Mouse (Mus musculus): ENCODE data around the gene Psmg4. TPM values are rescaled to one million over a fixed set of nuclear protein-coding genes. Genes with fewer than 3 reads are reported as not detected.

The Psmg4 gene
- total RNA-seq, 2 experiments from 2014 or later = 19.4 to 20.6 TPM

DNA sequence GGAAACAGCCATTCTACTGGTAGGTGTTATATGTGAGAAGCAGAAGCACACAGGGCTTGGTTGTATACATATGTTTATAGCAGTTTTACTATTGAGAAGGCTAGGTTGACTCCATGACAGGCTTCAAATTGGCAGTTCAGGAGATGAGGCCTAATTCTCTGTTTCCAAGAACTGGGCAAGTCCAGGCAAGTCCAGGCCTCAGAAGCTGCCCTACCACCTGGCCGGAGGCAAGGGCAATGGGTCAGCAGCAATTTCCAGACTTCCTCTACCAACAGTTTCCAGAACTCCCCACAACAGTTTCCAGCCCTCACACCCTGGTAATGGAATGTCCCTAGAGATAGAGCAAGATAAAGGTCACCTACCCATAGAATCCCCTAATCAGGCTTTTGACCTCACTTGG, 2.8 kb upstream of the Psmg4 start:
- no peak overlapping the region for H3K4me3 ChIP-seq
- no peak overlapping the region for H3K27ac ChIP-seq
- no peak for TF ChIP-seq CTCF (IDR thresholded peaks at IDR 0.05)
- DNase-seq (ENCODE audit: extremely low spot score in 1 of 2, low spot score in 2 of 2) = no peak
- intact Hi-C loops (cut with DNase I) = loop anchor here (5.0 kb wide), 1 partner anchor 203 kb away; no protein-coding TSS in a partner anchor

DNA sequence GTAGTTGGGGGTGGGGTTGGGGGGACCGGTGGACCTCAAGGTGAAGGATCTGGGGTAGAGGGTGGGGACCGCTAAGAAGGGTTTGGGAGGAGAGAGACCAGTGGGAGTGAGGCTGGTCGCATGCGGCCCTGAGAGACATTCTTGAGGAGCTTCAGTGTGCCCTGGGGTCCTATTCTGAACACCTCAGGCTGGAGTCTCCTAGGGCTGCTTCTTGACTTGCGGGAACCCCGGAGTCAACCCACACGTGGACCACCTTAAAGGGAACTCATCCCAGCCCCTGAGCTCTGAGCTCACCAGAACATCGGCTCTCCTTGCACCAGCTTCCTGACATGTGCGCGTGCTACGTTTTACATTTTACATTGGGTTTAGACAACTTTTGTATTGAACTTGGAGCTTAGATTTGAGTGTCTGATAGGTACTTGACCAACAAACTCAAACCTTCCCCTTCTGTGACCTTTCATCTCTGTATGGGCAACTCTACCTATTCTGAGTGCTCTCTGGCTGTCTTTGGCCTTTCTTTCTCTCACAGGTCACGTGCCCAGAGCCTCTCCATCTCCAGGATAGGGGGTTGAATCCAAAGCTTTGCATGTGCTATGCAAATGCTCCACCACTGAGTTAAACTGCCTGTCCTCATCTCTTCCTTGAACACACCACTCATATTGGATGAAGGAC, 676 bp downstream of the Psmg4 start:
- Histone ChIP-seq H3K27ac (peak overlapping the region; percentile 96), H3K4me3 (peak overlapping the region; percentile 84)
- peak in 1 of 2 experiments; percentile 29 for DNase-seq (ENCODE audit: extremely low spot score in 1 of 2, low spot score in 2 of 2)
- TF ChIP-seq CTCF (IDR thresholded peaks at IDR 0.05) = no peak
- intact Hi-C loops (cut with DNase I) = no loop called here

DNA sequence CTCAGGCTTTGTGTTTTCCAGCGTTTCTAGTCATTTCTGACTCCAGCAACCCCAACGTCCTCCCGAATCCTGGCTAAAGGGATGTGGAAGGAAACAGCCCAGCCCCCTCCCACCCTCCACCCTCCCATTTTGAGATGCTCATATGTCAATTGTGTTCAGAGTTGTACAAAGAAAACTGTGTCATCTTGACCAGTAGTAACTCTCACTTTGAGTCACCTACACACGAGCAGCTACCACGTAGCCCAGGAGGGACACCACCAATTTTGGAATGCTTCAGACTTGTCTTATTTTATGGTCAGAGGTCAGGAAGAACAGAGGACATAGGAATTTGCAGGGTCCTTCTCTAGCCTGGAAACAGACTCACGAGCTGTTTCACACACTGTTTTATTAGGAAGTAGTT, 11.3 kb downstream of the Psmg4 start:
- H3K27ac ChIP-seq = no peak overlapping the region
- no peak overlapping the region for H3K4me3 ChIP-seq
- TF ChIP-seq CTCF (IDR thresholded peaks at IDR 0.05) = no peak
- intact Hi-C loops (cut with DNase I) = no loop called here
- DNase-seq (ENCODE audit: extremely low spot score in 1 of 2, low spot score in 2 of 2) = no peak

DNA sequence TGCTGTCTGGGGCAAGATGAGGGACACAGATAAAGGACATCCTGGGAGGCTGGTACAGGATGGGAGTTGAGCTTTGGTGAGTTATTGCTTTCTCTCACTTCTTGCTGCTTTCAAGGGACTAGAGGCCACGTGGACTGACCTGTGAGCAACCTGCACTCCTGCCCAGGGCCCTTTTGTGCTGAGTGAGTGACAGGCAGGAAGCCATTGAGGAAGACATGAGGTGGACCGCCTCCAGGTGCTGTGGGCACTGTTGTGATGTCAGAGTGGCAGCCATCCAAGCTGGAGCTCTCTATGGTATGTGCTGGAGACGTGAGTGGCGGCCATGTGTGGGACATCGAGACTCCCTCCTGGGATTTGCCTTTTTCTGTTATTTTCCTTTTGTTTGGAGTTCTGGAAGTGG, 18.9 kb downstream of the Psmg4 start:
- no peak for DNase-seq (ENCODE audit: extremely low spot score in 1 of 2, low spot score in 2 of 2)
- Histone ChIP-seq H3K27ac (no peak overlapping the region), H3K4me3 (no peak overlapping the region)
- intact Hi-C loops (cut with DNase I) = loop anchor here (10.0 kb wide), 1 partner anchor 613 kb away; no protein-coding TSS in a partner anchor
- TF ChIP-seq CTCF (IDR thresholded peaks at IDR 0.05) = no peak

DNA sequence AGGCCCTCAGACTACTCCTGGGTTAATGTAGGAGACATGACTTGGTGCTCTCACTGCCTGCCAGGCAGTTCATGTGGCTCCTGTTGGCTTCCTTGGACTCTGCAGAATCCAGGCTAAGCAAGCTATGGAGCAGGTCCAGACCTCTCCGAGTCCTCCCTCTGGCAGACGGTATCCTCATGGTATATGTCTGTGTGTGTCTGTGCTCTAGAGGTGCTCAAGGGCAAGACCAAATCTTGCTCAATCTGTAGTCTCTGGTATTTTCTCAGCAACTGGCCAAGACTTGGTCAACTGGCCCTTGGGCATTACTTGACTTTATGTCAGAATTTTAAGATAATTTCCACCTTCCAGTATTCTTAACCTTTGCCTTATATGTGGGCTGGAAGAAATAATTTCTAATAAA, 22.6 kb downstream of the Psmg4 start:
- no peak for TF ChIP-seq CTCF (IDR thresholded peaks at IDR 0.05)

DNA sequence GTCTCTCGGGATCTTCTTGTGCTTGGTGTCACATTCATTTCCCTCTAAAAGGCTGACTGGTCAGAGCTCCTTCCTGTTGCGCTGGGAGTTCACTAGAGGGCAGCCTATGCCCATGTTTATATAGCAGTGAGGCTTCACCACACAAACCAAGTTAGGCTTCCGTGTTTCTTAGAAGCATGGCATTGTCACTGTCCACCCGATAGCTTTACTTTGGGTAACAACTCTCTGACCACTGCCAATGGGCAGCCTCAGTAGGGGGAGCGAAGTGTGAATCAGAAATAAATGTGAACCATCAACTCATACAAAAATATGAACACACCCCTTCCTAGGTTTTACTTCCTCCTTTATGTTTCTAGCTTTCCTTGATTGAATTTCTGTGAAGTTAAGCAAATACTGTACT, 24.8 kb downstream of the Psmg4 start:
- intact Hi-C loops (cut with DNase I) = loop anchor here (1.0 to 10.0 kb wide), 4 partner anchors 233 to 685 kb away; no protein-coding TSS in a partner anchor
- peak; percentile 65 to 72 for DNase-seq (ENCODE audit: extremely low spot score in 1 of 2, low spot score in 2 of 2)
- Histone ChIP-seq H3K27ac (no peak overlapping the region), H3K4me3 (no peak overlapping the region)
- TF ChIP-seq CTCF (IDR thresholded peaks at IDR 0.05) = peak; percentile 94

More for the DNA sequence above, 22.6 kb downstream of the Psmg4 start:
- Histone ChIP-seq H3K27ac (no peak overlapping the region), H3K4me3 (no peak overlapping the region)
- intact Hi-C loops (cut with DNase I) = loop anchor here (5.0 to 10.0 kb wide), 2 partner anchors 609 to 687 kb away; no protein-coding TSS in a partner anchor
- no peak for DNase-seq (ENCODE audit: extremely low spot score in 1 of 2, low spot score in 2 of 2)

DNA sequence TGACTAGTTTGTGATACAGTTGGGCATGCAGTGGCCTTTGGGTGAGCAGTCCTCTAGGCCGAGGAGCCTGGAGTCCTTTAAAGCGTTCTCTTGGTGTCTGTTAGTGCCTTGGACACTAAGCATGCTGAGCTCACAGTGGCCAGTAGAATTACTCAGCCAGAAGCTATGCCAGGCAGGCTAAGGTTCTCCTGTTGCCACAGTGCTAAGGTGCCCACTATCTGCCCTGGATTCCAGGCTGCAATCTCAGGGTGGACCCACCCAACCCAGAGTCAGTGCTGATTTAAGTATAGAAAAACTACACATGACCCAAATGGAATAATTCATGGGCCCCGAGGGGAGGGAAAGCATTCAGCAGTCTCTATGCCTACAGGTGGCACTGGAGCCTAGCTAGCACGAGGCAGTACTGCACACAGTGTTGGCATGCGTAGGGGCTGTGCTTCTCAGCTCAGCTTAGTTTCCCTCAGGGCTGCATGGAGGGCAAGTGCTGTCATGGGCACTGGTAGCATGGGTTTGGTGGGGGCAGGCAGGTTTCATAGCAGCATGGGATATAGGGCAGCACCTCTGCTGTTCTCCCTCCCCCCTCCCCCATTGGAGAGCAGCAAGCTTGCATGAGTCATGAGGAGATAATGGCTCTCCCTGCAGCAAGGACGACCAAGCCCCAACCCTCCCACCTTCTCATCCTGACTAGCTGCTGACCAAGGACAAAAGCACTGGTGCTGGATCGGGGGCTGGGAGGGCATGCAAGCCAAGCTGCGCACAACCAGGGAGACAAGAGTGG, 29.8 kb downstream of the Psmg4 start:
- H3K27ac ChIP-seq = peak overlapping the region; percentile 38
- TF ChIP-seq CTCF (IDR thresholded peaks at IDR 0.05) = peak; percentile 31
- DNase-seq (ENCODE audit: extremely low spot score in 1 of 2, low spot score in 2 of 2) = no peak
- intact Hi-C loops (cut with DNase I) = no loop called here
- no peak overlapping the region for H3K4me3 ChIP-seq

DNA sequence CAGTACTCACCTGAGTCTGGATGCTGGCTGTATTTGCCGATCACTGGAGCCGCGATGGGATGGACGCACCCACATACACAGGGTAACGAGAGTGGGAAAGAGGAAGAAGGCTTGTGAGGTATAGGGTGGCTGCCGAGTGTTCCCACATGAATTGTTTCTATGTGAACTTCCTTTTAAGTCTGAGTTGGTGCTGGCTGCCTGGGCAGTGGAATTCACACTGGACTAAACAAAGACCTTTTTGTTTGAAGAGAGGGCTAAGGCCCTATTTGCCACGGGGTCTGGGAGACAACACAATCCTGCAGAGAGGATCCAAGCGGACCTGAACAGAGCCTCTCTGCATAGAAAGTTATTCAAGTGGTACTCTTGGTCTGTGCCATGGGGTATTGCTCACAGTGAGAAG, 30.6 kb downstream of the Psmg4 start:
- TF ChIP-seq CTCF (IDR thresholded peaks at IDR 0.05) = no peak
- DNase-seq (ENCODE audit: extremely low spot score in 1 of 2, low spot score in 2 of 2) = no peak
- peak overlapping the region; percentile 38; the same call in 1 of the 2 replicates for H3K27ac ChIP-seq
- no peak overlapping the region for H3K4me3 ChIP-seq
- intact Hi-C loops (cut with DNase I) = no loop called here

DNA sequence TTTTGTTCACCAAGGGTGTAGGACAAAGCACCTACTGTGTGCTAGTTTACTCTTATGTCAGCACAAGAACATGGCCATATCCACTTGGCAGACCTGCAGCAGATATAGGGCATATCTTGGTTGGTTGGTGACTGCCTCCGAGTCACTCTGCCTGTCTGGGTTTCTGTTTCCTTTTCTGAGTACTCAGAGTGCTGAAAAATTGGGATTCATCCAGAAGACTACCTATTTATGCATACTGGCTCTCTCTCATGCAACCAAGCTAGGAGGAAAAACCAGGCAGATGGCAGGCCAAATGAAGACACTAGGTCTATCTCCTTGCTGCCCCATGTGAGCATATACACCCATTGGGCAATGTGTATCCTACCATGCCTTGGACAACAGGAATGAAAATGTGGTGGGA, 32.9 kb downstream of the Psmg4 start:
- no peak for TF ChIP-seq CTCF (IDR thresholded peaks at IDR 0.05)
- peak overlapping the region; percentile 70 for H3K27ac ChIP-seq
- H3K4me3 ChIP-seq = no peak overlapping the region
- intact Hi-C loops (cut with DNase I) = no loop called here
- no peak for DNase-seq (ENCODE audit: extremely low spot score in 1 of 2, low spot score in 2 of 2)

DNA sequence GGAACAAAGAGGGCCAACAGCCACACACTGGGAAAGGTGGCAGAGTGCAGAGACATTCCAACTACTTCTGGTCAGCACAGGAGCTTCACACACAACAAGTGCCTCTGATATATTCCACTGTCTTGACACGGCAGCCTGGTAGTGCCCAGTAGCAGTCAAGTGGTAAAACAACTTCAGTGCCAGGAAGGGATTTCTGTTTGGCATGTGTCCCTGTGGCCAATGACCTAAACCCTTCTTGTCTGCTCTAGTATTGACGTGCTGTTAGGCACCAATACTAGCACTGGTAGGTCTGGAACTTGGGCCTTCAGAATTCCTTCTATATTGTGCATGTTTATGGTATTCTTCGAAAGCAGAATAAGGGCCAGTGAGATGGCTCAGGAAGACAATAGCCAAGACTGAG, 42.5 kb downstream of the Psmg4 start:
- no peak for DNase-seq (ENCODE audit: extremely low spot score in 1 of 2, low spot score in 2 of 2)

DNA sequence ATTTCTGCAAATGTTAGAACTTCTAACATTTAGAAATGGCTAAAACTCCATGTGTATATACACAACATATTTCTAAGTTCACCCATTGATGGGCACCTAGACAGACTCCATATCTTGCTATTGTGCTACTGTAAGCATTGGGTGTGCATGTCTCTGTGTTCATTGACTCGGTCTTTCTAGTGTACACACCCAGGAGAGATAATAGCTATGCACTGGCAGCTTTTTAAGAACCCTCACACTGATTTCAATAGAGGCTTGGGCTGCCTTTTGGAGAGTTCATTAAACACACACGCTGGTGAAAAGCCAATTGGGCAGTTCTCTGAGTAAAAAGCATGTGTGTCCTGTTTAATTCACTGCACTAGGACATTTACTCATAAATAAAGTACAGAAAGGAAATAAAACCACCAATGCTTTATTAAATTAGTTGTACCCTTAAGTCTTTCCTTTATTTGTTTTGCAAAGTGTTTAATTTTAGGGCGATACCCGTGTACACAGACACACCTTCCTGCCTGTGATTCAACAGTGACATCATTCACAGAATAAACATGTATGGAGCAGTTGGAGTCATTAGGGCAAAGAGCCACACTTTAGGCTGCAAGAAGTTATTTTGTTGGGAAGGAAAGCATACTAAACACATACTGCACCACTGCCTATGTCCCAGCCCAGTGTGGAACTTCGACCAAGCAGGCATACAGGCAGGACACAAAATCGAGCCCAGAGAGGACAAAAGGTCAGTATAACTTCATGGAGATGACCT, 45.1 kb downstream of the Psmg4 start:
- H3K4me3 ChIP-seq = no peak overlapping the region
- intact Hi-C loops (cut with DNase I) = no loop called here
- no peak for TF ChIP-seq CTCF (IDR thresholded peaks at IDR 0.05)
- DNase-seq (ENCODE audit: extremely low spot score in 1 of 2, low spot score in 2 of 2) = no peak
- H3K27ac ChIP-seq = no peak overlapping the region

More for the DNA sequence above, 42.5 kb downstream of the Psmg4 start:
- intact Hi-C loops (cut with DNase I) = no loop called here
- no peak overlapping the region for H3K4me3 ChIP-seq
- H3K27ac ChIP-seq = no peak overlapping the region
- no peak for TF ChIP-seq CTCF (IDR thresholded peaks at IDR 0.05)

All from left cerebral cortex, adult 2 months (tissue).